Mouse (Mus musculus) adrenal gland, postnatal 10 days (tissue): ENCODE measurements around the gene Hhipl1. TPM values are rescaled to one million over a fixed set of nuclear protein-coding genes. Genes with fewer than 3 reads are reported as not detected.

Experiments used
- DNase-seq: peaks from one replicate; pipeline ENCODE4 v3.0.0; 2021; ENCODE audit warnings: mixed read lengths
- total RNA-seq, 2 experiments: library from RNA; stranded (reverse); gene quantifications; 2 replicates each; pipeline ENCODE4 v1.2.3; 2021

The Hhipl1 gene
- total RNA-seq, 2 experiments from 2014 or later: 0.96 to 1.1 TPM

DNA sequence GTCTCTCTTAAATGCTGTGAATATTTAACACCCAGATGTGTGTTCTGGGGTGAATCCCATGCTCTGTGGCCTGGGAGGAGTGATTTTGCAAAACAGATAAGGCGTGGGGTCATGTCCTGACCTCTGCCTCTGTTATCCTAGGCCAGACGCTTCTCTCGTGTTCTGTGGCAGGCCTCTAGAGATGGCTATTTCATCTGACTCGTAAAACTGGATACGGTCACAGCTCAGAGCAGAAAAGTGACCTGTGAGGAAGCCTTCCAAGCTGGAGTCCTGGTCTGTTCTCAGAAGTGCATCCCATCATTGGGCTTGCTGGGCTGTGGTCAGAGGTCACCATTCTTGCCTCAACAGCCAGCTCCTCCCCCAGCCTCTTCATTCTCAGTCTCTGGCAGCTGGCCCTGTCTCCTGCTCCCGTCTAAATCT, 6.4 kb downstream of the Hhipl1 start:
- DNase-seq: no peak

DNA sequence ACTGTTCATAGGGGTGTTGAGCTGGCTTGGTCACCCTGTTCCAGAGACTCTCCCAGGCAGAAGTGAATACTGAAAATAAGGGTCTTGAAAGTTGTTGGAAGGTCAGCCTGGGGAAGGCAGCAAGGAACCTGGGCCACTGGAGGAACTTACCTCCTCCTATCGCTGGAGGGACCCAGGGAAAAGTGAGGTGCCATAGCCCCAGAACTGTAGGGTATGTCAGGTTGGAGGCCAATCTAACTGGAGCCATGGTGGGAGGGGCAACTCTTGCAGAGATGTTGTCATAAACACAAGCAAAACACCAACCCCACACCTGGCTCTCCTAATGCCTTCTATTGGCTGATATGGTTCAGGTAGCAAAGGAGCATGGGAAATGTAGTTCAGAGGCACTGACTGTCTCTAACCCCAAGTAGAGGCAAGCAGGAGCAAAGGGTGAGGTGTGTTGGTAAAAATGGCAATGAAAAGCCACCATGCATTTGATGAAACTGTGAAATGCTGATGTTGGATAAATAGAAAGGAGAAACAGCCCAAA, 7.2 kb downstream of the Hhipl1 start:
- DNase-seq: no peak

DNA sequence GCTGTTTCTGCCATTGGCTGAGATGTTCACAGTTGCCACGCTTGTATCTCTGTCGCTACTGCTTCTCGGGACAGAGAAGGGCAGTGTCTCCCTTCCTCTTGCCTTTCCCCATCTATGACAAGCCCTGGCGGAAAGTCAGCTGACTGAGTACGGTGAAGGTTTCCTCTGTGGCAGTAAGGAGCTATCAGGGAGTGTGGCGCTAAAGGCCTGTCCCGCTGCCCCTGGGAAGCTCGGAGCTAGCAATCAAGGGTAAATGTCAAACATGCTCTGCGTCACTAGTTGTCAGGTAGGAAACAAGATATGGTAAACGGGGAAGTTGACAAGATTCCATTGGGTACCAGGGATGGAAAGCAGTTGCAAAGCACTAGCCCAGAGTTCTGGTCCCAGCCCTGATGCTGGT, 9.7 kb downstream of the Hhipl1 start:
- no peak for DNase-seq

DNA sequence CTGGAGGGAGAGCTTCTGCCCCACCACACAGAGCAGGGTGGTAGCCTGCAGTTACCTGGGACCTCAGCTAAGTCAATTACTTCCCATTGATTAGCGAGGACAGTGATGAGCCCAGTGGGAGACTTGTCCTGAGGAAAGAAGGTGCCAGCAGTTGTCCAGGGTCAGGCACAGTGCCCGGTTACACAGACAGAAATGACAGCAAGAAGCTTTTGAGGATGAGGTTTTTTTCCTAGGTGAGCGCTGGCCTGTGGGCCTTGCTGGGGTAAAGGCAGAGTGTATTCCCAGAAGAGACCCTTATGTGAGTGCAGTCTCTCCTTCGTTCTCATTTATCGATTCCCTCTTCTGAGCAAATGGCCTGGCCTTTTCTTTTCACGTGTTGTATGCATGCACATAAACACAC, 10.6 kb downstream of the Hhipl1 start:
- no peak for DNase-seq

DNA sequence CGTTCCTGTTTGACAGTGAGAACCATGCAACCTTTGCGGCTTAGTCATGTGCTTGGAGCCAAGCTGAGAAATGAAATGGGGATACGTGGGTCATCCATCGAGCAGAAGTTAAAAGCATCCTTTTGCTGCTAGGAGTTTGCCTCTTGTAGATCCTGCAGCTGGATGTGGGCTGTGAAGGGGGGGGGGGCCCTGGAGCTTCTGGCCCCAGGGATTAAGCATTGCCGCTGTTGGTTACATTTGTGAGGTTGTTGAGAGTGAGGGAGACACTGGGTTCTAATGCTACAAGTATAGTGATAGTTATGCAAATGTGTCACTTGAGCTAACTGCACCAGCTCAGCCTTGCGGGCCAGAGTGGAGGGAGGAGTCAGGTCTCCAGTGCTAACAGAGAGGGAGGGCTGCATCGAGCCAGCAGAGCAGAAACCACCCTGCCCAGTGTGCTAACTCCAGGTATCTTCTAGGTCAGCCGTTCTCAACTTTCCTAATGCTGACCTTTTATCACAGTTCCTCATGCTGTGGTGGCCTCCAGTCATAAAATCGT, 11.2 kb downstream of the Hhipl1 start:
- DNase-seq: no peak

DNA sequence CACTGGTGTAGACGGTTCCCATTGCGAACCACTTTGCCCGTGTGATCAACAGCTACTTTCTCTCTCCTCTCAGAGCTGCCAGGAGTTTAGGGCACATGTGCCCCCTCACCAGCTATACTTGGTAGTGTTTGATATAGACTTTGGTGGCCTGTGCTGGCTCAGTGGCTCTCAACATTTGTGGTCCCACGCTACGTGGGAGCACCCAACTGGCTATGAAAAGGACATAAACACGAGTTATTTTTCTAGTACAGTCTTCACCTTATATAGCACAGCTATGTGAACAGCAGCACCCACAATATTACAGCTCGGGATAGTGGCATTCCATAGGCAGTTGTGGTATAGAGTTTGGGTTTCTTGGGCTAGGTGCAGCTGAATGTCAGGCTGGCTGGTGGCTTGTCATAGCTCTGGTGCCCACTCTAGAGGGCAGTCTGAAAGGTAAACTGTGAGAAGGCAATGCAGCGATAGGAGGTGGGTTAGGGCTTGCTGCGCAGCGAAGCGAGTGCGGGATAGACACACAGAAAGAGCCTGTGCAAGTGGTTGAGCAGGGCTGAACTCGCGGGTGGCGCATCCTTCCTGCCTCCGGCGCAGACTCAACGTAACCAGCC, 11.9 kb downstream of the Hhipl1 start:
- DNase-seq: no peak

DNA sequence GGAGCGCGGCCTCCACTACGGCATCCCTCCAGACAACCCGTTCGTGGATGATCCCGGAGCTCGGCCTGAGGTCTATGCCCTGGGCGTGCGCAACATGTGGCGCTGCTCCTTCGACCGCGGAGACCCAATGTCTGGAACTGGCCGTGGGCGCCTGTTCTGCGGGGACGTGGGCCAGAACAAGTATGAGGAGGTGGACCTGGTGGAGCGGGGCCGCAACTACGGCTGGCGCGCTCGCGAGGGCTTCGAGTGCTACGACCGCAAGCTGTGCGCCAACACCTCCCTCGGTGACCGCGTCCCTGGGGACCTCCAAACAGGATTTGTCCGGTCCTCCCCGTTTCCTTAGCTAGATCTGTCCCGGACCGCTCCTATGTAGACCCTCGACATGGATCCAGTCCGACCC, 12.4 kb downstream of the Hhipl1 start:
- DNase-seq: no peak

DNA sequence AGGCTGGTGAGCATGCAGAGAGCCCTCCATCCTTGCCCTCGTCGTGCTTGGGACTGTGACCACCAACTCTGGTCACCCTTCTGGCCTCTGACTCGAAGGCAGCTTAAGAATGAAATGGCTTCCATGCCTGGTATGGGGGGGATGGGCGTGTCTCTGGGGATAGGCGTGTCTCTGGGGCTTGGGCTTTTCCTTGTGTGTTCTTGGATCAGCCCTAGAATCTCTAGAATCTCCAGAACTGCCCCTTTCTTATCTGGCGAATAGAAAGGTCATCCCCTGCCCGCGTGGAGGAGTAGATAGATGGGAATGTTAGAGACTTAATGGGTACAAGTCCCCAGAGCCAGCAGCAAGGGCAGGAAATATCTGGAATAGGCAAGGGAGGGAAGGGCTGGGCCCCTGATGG, 14.0 kb downstream of the Hhipl1 start:
- DNase-seq: no peak

DNA sequence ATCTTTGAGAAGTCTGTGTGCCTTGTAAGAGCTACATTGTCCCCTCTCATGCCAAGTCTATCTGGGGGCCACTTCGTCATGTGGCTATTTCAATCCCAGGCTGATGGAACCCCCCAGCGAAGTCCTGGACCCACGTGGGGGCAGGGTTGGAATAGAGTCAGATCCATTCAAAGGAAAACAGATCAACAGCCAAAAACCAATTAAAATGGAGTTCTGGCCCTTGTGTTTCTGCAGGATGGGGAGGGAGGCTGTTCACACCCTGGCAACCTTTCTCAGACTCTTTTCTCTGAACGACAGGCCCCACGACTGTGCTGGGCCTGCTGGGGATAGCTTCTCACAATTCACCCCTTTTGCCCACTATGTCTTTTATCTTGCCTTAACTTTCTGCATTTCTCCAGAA, 20.3 kb downstream of the Hhipl1 start:
- DNase-seq: no peak

DNA sequence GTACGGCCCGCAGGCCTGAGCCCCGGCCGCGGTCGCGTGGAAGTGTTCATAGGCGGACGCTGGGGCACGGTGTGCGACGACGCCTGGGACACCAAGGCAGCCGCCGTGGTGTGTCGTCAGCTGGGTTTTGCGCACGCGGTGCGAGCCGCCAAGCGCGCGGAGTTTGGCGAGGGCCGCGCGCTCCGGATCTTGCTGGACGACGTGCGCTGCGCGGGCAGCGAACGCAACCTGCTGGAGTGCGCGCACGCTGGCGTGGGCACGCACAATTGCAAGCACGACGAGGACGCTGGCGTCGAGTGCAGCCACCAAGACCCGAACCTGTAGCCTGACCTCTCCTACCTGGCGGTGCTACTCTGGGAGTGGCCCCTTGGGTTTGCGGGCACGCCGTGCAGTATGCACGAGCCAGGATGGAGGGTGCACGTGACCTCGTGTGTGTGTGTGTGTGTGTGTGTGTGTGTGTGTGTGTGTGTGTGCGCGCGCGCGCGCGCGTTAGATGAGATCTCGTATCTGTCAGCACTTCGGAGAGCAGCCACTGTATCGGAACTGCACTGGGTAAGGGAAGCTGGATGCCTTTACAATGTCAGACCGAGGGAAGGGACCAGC, 21.9 kb downstream of the Hhipl1 start:
- DNase-seq: peak; percentile 51

DNA sequence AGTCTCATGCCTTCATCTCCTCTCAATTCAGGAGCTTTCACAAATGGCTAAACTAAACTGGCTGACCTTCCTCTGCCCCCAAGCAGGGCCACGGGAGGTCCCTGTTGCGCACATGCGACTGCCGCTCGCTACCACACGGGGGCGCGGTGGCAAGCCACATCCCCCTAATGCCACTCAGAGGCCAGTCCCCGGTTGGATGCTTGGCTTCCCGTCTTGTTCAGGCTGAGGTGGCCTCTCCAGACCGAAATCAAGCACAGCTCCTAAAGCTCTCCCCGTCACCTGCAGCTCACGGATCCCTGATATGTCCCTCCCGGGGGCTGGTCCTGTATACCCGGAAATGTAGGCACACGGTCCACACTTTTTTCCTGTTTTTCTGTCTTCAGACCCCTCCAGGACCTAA, 27.0 kb downstream of the Hhipl1 start:
- peak; percentile 91 for DNase-seq

DNA sequence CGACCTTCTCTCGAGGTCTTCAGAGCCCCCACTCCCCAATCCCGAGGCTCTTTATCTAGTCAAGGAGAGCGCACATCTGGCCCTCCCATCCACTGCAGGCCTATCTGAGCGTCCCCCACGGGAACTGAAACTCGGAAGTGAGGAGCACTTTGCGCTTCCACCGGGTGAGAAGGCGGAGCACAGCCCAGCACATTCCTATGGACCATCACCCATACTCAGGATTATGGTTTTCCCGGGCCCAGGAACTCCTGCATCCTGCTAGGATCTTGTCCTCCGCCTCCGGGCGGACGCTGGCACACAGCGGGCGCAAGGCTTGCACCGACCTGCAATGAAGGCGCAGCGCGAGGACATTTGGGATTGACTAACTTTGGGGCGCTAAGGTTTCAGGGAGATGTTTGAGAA, 27.4 kb downstream of the Hhipl1 start:
- no peak for DNase-seq

DNA sequence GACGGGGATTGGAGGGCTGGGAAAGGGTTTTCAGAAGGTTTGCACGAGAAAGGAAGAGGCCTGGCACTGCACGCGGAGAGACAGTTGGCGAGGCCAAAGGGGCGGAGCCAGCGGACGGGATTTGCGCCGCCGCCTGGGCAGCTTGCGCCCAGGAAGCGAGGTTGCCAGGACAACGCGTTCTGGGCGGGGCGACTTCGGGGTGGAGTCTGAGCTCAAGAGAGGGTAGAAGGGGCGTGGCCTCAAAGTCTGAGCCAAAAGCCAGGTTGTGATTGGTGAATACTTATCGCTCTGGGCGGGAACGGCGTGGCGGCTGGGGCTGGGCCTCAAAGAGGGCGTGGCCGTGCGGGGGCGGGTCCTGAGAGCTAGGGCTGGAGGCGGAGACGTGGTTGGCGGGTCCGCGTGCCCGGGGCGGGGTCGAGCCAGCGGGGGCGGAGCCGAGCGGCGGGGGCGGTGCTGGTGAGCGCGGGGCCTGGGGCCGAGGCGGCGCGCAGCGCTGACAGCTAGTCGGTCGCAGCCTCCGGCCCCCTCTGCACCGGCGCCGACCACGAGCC, 27.9 kb downstream of the Hhipl1 start, which contains the start of gene Cyp46a1:
TSS of gene Cyp46a1 (plus strand) at position 487 of the 551 bp plus-strand sequence.
- peak; percentile 100 for DNase-seq

DNA sequence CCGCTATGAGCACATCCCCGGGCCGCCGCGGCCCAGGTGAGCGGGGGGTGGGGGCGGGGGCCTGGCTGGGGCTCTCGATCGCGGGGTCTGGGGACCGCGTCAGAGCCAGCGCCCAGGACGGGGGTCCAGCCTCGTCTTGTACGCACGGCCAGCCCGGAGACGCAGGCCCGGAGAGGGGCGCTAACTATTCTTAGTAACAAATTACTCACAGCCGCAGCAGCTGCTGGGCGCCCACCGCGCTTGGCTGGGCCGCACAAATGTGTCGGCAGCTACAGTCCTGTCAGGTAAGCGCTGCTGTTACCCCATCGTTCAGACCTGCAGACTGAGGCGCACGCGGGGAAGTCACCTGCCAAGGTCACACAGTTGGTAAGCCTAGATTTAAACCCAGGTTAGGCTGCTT, 28.5 kb downstream of the Hhipl1 start:
- no peak for DNase-seq

DNA sequence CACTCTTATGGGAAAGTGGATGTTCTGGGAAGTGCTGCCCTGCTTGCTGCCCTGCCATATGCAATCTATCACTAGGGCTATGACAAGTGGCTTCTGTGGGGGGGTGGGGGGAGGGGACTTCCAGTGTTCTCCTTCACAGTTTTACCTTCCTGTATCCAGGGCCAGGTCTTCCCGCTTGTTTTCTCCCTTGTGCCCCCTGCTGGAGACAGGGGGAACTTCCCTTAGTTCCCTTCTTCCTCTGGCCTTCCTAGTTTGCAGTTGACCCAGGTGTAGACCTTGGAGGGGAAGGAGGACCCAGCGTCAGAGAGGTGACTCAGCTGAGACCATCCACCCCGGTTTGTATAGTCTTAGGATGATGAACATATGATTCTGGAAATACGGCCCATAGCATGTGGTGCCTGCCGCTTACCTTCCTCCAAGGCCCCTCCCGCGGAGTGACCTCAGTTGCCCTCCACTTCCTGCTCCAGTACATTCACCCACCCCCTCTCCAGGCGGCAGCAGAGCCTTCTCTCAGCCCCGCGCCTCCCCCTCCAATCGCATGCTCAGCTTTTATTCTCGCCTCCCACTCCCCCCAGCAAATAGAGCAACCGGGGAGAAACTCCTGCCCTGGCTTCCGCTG, 32.6 kb downstream of the Hhipl1 start:
- peak; percentile 54 for DNase-seq

DNA sequence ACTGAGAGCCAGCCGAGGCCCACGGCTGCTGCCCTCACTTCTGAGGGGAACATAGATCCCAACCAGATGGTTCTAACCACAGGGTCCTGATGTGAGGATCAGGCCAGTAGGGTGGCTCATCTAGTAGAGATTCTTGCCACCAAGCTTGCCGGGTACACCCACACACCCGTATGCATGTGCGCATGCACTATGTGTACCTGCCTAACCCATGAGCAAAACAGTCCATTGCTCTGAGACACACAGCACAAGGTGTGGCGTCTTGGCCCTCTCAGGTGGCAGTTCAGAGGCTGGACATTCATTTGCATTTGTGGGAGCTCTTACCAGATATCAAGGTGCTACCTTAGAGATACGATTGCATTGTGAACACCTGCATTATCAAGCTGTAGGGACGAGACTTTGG, 42.1 kb downstream of the Hhipl1 start:
- DNase-seq: no peak

DNA sequence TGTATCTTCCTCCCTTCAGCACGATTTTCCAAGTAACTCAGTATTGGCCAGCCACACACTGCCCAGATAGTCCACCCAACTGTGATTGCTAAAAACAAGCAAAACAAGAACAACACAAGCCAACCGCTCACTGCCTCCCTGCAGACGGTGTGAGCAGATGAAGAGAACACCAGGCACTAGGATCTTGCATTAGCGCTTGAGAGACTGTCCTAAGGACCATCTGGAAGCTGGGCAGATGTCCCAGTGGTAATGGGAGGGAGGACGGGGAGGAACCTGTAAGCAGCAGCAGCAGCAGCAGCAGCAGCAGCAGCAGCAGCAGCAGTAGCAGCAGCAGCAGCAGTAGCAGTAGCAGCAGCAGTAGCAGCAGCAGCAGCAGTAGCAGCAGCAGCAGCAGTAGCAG, 43.0 kb downstream of the Hhipl1 start:
- DNase-seq: no peak

DNA sequence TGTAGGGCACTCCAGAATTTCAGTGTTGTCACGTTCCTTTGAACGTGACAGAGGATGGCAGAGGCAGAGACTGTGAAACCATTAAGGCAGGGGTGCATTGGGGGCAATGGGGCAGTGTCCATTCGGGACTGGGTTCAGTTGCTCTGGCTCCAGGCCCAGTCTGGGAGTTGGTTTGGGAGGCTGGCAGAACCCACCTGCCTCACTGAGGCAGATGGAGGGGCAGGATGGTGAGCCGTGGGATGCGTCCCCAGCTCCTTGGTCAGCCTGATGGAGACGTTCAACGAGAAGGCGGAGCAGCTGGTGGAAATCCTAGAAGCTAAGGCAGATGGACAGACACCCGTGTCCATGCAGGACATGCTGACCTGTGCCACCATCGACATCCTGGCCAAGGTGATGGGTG, 44.9 kb downstream of the Hhipl1 start:
- no peak for DNase-seq

DNA sequence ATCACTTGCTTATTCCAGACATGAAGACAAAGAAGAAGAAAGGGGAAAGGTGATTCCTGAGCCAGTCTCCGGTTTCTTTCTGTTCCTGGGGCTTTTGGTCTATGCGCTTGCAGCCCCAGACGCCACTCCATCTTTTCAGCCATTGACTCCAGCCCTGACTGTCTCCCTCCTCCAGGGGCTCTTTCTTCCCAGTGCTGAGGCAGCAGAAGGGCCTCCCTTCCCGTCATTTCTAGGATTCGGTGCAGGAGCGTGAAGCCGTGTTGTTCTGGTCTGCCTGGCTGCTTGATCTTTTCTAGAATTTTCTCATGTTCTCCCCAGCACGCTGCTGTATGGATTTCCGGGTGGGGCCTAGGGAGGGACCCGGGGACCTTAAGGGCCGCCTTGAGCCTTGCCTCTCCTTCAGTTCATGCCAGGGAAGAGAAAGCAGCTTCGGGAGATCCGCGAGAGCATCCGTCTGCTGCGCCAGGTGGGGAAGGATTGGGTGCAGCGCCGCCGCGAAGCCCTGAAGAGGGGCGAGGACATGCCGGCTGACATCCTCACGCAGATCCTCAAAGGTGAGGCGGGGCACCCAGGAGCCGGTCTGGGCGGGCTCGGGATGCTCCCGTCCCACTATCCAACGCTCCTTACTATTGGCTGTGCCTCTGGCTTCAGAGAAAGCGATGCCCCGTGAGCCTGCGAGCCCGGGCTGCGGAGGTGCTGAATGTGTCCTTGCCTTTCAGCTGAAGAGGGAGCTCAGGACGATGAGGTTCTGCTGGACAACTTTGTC, 46.5 kb downstream of the Hhipl1 start:
- no peak for DNase-seq

DNA sequence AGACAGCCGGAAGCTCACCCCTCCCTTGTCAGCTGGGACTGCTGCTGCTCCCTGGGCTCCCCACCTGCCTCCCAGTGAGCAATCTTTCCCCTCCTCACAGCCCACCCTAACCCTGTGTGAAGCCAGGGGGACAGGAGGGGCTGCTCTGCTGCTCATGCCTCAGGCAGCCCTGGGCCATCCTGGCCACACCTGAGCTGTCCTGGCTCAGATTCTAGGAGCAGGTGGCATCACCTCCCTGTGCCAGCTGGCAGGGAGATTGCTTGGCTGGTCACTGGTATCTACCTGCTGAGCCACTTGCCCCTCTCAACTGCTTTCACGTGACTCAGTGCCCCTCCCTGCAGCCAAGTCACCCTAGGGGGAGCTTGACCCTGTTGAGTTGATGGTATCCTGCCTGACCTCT, 48.2 kb downstream of the Hhipl1 start:
- no peak for DNase-seq

DNA sequence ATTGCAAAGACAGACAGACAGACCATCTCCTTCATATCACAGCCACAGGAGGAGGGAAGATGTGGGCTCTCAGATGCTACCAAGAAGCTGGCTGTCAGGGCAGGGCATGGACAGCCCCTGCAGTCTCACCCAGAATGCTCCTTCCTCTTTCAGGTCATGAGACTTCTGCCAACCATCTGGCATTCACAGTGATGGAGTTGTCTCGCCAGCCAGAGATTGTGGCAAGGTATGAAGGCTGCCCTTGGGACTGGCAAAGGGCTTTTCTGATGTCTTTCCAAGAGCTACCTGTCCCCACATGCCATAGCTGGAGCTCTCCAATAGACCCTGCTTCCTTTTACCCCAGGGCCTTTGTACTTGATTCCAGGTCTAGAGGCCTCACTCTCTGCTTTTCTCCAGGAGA, 49.2 kb downstream of the Hhipl1 start:
- no peak for DNase-seq

DNA sequence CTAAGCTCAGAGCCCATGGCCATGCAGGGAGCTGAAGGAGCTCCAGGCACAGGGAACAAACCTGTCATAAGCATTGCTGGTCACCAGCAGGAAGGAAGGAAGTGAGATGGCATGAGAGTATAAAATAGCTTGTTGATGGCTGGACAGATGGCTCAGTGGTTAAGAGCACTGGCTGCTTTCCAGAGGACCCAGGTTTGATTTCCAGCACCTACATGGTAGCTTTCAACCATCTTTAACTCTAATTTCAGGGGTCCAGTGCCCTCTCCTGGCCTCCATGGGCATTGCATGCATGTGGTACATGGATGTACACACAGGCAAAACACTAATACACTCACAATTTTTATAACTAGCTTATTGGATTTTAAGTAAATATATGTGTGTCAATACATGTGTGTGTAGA, 49.9 kb downstream of the Hhipl1 start:
- no peak for DNase-seq
